Mouse (Mus musculus) cerebellum, adult 9-11 months (tissue): Measurements from ENCODE around the gene Orm1.
"Not testable (repeated sequence)": the region's sequence is repeated elsewhere in the genome, so short reads cannot be mapped to it uniquely, and the experiment has no call there.

ENCODE experiments used
- DNase-seq: peaks from one replicate; pipeline ENCODE4 v3.0.0; 2022

Gene Orm1

DNA sequence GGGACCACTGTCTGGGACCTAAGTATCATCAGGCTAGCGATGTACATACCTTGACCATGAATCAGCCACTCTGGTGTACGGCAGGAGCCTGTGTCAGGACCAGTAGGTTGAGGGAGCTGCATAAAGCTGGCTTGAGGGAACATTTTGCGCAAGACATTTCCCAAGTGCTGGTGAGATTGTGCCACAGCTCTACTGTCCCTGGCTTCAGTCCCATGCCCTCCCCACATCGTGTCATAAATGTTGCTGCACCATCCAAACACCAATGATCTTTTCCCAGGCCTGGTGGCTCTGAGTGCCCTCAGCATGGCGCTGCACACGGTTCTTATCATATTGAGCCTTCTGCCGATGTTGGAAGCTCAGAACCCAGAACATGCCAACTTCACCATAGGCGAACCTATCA is at the start of gene Orm1:
TSS of gene Orm1 (plus strand) at position 266 of the 400 bp plus-strand sequence.
- DNase-seq = no peak

DNA sequence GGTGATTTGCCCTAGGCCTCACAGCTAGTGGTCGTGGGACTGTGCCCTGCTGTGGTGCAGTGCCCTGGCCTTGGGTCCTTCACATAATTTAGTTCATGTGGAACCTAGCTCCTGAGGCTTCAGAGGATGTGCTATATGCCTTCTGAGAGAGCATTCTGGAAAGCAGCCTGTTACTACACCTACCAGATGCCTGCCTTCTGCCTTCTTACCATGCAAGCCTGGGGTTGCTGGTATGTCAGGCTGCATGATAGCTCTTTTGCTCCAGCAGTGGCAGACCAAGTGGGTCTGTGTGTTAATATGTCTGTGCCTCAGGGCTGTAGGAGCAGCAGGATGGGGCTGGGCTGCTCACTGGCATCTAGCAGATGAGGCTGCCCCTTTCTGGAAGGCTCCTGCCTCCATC is 48.7 kb upstream of the Orm1 start:
- no peak for DNase-seq

DNA sequence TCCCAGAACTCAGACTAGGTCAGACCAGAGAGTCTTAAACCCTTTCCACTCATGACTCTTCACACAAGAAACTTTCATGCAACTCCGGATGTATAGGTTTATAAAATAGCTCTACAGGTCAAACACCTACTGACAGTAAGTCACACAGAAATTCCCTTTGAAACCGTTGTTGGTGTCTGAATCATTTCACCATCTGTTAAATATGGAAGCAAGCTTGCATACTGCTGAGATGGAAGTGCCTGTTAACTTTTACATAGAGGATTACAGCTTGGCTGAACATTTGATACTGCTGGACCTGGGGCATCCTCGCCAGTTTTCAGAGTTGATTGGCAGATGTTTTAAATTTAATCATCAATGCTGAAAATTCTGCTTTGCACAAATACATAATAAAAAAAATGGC is 48.1 kb upstream of the Orm1 start:
- DNase-seq = no peak

DNA sequence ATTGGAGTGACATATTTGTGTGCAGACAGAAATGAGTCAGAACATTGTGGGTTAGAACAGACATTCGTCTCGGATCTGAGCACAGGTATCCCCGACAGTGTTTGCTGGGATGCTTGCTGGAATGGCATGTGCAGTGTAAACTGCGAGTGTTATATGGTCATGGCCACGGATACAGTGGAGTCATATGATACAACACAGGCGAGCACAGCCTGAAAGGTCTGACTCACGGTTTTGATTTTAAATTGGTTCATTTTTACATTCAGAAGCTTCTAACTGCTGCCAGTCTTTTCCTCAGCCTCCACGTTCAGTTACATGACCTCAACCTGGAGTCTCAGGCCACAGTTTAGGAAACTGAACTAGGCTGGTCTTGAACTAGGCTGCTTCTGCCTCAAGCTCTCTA is 47.5 kb upstream of the Orm1 start:
- no peak for DNase-seq

DNA sequence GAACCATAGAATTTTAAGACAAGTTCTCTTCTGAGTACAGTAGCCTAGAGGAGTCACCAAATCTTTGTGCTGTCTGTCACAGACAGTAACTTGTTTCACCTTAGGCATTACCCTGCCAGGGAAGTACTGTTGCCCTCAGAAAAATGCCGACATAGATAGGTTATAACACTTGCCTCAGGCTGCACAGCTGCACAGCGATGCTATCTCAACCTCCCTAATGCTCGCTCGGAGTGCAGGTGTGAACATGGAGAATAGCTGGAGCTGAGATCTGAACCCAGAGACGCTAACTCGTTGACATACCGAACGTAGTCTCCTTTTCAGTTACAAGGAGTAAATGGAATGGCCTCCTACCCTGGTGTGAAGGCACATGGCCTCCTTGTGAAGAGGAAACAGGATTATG is 46.2 kb upstream of the Orm1 start:
- DNase-seq = no peak

DNA sequence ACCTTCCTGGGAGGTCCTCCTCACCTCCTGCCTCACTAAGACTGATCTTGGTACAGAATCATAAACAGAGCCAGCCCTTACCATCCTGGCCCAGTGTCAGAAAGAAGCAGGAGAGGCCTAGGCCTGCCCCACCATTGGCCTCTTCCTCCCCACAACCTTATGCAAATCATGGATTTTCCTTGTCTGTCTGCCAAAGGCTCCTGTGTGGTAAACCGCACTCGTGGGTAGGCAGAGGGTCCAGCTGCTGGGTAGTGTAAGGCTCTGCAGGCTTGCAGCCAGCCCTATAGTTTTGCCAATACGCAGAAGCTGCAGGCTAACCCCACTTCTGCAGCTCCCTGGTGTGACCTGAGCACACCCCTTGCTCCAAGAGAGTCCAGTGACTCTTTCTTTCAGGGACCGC is 41.7 kb upstream of the Orm1 start:
- no peak for DNase-seq

DNA sequence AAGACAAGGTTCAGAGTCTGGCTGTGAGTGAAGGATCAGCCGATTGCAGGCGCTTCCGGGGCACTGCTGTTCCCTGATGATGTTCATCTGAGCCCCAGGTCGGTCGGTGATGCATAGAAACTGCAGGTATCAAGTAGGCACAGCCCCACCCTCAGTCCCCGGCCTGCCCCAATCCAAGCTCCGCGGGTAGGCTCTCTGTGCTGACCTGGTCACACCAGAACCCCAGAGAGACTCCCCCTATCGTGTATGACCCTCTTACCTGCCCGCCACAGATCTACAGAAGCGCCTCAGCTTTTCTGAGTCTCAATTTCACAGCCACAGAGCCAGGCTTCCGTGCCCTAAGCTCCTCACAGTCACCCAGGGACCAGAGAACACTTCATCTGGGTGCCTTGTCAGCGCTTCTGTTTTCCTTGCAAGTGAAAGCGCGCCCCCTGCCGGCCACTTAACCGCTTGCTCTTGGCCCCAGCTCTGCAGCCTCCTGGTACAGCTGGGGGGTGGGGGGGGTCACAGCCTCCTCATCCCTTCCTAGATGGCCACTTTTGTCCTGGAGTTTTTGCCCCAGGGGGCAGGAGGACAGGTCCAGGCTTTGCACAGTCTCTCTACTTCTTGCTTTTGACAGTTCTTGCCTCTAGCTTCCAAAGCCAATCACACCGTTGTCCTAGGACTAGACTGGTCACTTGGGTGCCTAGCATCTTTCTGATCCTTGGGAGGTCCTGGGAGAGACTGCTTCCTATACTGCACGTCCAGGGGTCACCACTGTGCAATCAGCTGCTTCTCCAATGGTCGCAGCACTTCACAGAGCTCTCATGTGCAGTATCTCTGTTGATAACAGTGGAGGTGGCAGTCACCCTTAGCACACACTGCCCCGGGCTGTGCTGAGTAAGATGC is 36.9 kb upstream of the Orm1 start:
- peak; percentile 88 for DNase-seq

DNA sequence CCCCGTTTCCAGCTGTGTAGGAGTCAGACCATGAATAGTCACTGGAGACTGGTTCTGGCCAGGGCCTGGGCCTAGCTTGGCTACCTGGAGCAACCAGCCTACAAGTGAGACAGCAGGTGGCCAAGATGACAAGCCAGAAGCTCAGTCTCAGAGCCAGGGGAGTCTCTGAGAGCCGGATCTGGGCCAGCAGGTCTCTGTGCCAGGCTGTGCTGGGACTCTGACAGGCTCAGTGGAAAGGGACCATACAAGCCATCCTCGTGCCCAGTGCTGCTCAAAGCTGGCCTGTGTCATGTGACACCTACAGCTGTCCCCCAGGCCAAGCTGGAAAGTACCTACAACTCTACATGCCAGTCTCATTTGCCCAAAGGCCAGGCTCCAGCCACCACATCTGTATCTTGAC is 36.0 kb upstream of the Orm1 start:
- peak; percentile 78 for DNase-seq

DNA sequence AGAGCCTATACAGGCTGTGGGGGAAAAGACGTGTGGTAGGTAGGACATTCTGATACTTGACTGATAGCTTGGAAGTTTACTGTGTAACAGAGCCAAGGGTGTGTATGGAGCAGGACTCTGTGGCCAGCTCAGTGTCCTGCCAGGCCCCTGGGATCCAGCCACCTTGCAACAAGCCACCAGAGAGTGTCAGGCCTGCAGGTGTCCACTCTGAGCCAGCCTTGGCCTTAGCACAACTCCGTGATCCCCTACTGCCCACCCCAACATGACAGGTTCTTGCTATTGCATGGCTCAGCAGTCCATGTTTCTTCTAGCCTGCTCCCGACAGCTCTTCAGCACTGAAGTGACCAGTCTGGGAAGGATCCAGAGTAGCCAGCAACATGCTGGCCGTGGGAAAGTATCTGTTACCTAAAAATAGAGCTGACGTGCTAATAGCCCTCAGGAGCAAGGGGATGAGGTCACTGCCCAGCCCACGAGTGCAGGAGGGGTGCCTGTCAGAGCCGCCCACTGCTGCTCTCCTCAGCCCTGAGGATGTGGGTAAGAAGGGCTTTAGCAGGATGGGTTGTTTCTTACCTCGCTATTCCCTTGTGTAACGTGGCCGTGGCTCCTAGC is 34.0 kb upstream of the Orm1 start:
- no peak for DNase-seq

DNA sequence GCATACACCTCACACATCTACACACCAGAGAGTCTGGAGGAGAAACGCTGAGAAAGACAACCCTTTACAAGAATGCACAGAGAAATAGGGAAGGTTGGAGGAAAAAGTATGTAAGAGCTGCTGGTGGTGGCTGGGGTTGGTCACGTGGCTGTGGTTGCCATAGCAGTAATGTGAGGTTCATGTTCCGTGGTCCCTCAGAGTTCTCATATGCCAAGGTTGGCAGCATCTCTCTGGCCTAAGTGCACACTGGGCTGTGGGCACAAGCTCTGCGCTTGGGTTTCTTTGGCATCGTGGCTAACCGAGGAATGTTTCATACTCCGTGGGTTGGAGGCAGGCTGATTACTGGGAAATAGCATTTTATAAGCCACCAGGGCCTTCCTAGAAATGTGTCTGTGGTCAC is 32.9 kb upstream of the Orm1 start:
- DNase-seq = no peak

DNA sequence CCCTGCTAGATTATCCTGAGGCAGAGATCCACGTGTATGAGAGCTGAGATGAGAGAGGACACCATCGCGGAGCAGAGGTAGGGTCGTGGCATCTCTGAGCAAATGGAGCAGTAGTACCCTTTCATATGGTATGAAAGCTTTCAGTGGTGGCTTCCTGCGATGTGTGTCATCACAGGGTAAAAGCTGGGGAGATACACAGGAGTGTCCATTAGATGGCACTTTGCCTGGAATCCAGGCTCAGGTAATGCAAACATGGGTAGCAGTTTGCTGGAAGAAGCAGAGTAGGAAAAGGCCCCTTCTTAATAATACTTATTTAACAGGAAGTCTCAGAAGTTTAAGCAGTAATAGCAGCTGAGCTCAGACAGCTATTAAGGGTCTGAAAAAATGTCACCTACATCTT is 30.3 kb upstream of the Orm1 start:
- no peak for DNase-seq

DNA sequence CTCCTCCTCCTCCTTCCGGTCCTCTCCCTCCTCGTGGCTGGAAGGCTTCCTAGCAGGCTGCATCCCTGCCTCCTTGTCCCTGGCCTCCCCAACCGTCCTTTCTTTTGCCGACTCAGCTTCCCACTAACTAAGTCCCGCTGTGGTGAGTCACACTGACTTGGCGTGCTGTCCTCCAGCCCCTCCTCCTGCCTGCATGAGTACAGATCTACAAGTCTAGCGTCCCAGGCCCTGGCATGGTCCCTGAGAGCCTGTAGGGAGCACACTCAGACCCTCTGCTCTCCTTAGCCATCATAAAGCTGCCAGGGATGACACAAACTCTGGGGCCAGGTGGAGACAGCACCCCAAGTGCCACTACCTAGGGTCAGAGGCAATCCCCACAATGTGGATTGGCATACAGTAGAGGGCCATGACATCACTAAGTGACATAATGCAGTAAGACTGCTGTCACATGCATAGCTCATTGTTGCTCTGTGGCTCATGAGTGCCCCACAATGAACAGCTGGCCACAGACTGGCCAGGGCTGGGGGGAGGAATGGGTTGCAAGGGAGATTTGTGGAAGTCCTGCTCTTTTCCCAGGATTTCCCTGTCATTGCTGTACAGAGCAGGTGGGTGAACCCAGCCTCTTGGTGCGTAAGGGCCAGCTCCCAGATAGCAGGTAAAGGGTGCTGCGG is 28.1 kb upstream of the Orm1 start:
- DNase-seq = no peak

DNA sequence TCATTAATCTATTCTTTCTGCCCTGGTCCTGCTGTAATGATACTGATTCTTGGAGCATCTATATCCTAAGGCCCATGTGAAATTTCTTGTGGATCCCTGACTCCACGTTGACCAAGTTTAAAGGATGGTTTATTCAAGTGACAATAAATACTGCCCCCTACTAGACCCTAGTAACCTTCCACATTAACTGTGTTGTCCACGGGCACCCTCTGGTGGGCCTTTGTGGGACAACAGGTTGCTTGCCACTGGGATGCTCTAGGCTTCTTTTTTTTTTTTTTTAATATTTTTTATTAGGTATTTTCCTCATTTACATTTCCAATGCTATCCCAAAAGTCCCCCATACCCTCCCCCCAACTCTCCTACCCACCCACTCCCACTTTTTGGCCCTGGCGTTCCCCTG is 24.8 kb upstream of the Orm1 start:
- DNase-seq = not testable (repeated sequence)

DNA sequence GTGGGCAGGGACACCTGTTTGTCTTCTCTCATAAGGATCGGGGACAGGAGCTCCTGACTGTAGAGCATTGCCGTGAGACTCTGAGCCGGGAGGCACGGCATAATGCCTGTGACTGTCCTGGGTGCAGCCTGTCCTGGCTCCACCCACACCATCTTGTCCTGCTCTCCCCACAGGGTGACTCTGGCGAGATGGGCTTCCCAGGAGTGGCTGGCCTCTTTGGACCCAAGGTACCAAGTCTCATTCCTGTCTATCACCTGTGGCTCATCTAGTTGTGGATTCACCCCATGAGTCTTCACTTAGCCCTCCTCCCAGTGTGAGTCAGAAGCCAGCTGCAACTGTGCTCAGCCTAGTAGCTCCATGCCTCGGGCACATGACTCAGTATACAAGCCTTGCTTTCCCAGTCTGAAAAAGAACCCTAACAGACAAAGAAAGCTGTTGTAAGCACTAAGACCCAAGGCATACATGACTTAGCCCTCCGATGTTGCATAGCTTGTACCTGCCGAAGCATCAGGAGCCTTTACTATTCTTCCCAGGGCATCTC is 21.0 kb upstream of the Orm1 start:
- DNase-seq = no peak

DNA sequence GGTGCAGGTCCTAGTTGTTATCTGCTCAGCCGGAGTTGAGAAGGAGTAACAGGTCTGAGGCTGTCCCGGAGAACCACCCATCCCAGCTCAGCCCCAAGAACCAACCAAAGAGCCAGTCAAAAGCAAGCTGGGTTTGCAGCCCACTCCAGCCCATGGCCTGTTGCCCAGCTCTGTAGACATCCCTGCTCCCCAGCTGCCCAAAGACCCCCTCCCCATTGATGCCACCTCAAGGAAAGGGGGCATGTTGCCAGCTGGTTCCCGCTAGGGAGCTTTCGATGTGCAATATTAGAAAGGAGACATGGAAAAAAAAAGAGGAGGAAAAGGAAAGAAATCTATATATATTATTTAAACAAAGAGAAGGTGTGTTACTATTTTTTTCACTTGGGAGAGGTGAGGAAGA is 11.0 kb upstream of the Orm1 start:
- no peak for DNase-seq

DNA sequence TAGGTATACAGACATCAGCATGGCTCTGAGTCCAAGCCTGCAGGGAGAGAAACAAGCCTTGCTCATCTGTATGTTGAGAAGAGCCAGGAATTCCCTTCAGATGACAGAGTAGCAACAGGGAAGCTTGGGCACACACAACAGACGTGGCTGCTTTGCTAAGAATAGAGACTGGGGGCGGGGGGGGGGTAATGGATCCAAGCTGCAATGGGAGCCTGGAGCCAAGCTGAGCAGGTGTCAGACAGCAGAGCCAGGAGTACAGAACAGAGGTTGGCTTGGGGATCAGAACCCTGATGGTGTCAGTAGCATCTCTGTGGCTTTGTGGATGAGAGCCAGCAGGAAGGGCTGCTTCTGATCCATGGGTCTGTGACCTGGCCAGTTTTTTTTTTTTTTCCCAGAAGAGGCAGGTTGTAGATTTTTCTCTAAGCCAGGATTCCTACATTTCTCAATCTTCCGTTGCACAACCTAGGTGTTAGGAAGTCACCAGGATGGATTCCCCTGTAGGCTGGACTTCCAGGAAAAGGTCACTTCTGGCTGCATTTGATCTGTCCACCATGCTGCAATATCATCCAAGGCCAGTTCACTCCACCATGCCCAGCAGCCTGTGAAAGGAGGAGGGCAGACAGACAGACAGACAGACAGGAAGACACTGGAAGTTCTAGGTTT is 5.8 kb upstream of the Orm1 start:
- DNase-seq = no peak

DNA sequence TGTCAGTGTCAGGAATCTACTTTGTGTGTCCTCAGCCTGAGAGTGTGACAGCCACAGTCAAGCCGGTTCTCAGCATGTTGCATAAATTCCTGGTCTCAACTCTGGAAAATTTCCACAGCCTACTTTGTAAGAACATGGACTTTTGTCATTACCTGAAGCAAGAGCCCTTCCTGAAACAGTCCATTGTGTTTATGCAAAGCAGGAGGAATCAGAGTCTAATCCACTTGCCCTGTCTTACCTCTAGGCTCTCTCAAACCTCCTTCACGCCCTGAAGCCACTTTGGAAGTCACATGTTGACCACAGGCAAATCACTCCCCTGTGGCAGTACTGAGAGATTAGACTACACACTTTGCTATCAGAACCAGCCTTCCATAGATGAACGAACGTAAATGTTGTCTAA is 1.9 kb upstream of the Orm1 start:
- DNase-seq = no peak

DNA sequence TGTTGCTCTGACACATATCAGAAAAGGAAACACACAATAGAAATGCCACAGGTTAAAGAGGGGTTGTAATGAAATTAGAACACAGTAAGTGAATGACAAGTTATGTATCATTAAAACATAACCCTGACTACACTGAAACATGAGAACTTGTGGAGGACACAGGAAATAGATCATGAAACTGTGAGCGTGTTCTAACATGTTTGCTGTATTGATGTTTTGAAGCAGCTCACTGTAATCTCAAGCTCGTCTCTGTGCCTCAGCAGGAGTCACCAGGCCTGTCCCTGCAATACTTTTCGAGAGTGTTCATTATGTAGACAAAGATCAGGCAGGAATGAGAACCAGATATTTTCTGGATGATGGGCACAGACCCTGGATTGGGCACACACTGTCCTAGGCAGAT is 752 bp upstream of the Orm1 start:
- no peak for DNase-seq

DNA sequence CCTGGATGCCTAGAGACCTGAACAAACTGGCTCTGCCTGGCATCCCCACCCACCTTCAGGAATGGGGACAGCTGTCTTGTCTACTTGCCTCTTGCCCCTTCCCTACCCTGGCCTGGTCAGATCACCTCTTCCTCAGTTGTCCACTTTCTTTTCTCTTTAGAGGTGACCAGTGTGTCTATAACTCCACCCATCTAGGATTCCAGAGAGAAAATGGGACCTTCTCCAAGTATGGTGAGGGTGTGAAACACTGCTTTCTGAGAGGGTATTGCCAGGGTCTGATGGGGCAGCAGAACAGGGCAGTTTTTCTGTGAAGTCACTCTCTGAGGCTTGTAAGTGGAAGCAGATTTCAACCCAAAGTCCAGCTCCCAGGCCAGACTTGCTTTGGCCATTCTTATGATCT is 901 bp downstream of the Orm1 start:
- no peak for DNase-seq

DNA sequence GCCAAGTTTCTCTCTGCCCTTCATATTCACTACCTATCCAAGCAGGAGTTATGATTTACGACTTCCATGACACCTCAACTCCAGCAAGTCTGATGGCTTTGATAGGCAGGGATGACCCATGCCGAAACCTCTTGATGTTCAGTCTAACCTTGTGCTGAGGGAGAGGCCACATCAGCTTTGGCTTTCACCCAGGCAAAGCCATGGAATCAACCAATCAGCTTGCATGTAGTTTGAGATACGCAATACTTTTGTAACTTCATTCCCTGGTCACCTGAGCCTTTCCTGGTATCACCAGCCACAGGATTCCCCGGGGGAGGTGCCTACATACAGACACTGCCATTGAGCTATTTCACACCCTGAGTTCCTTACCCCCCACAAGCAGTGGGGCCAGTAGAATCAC is 2.3 kb downstream of the Orm1 start:
- no peak for DNase-seq

DNA sequence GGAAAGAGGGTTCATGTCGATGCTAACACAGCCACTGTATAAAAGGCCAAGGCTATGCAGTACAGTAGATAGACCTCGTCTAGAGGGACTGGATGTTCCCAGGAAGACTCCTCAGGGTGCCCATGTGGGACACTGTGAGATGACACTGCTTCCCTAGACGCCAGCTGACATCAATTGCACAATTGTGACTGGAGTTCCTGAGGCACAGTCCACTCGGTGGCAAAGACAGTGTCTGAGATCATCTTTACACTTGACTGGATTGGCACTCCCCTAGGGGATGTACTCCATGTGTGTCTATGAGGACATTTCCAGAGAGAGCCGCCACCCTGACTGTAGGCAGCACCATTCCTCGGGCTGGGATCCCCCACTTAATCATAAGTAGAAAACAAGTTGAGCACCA is 4.2 kb downstream of the Orm1 start:
- DNase-seq = no peak

DNA sequence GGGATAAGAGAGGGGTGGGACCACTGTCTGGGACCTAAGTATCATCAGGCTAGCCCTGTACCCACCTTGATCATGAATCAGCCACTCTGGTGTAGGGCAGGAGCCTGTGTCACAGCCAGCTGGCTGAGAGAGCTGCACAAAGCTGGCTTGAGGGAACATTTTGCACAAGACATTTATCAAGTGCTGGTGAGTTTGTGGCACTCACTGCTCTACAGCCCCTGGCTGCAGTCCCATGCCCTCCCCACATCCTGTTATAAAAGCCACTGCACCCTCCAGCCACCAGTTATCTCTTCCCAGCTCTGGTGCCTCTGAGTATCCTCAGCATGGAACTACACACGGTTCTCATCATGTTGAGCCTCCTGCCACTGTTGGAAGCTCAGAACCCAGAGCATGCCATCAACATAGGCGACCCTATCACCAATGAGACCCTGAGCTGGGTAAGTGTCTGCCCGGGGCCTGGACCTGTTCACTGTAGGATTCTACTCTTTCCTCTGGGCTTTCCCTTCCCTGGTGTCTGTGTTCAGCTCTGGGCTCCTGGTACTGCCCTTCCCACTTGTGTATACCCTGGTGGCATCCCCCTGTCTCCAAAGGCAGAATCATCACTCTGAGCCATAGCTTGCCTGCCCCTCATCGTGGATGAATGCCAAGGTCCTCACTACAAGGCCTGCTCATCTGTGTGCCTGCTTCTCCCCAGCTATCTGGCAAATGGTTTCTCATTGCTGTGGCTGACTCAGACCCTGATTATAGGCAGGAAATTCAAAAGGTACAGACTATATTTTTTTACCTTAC is 11.7 kb downstream of the Orm1 start, which contains the start of gene Orm3:
TSS of gene Orm3 (plus strand) at position 286 of the 789 bp plus-strand sequence.
- no peak for DNase-seq
